Mouse (Mus musculus) CH12.LX (cell line): Measurements from ENCODE around the gene Dscam. TPM values are rescaled to one million over a fixed set of nuclear protein-coding genes. Genes with fewer than 3 reads are reported as not detected.

Source experiments
- DNase-seq: peaks from one replicate; pipeline ENCODE4 v3.0.0-alpha.2; 2013; ENCODE audit errors: extremely low read depth
- H3K27ac ChIP-seq: 2 replicates; pipeline ENCODE4 v1.5.1; 2012; ENCODE audit warnings: low read depth, mild to moderate bottlenecking, control low read depth, moderate library complexity; ENCODE audit not compliant: insufficient read depth
- H3K27me3 ChIP-seq: replicated peaks from 2 replicates; pipeline ENCODE3; 2012; ENCODE audit warnings: inconsistent platforms
- H3K36me3 ChIP-seq, 2 experiments: replicated peaks in 1 of 2; 2 replicates each; pipeline versions ENCODE3 to v1.6.1; 2012; ENCODE audit warnings: inconsistent platforms in 1 of 2, low read length in 1 of 2, mild to moderate bottlenecking in 1 of 2, mixed read lengths in 1 of 2, moderate library complexity in 1 of 2; ENCODE audit not compliant: control insufficient read depth in 1 of 2, insufficient read depth in 1 of 2
- H3K4me1 ChIP-seq, 2 experiments: 2 replicates each; pipeline ENCODE4 v1.6.1; 2012; ENCODE audit warnings: inconsistent platforms in 1 of 2, moderate library complexity in 1 of 2; ENCODE audit not compliant: insufficient read depth in 2 of 2, control insufficient read depth in 1 of 2
- H3K4me2 ChIP-seq: 2 replicates; pipeline ENCODE4 v1.6.1; 2012; ENCODE audit warnings: low read depth, mild to moderate bottlenecking, control low read depth; ENCODE audit not compliant: poor library complexity, insufficient read depth, severe bottlenecking
- H3K4me3 ChIP-seq, 3 experiments: fragments of 150-350 bp in 1 of 3; sonication (generic) in 1 of 3; replicated peaks in 1 of 3; 2 replicates each; pipeline versions ENCODE3 to v1.5.1; 2011 to 2012; ENCODE audit warnings: low read depth in 2 of 3, low read length in 2 of 3, mild to moderate bottlenecking in 2 of 3, moderate library complexity in 2 of 3, control low read depth in 1 of 3, improper control_type of control experiment in 1 of 3, inconsistent platforms in 1 of 3, mixed read lengths in 1 of 3; ENCODE audit not compliant: poor library complexity in 1 of 3
- H3K79me2 ChIP-seq: replicated peaks from 2 replicates; pipeline ENCODE4 v1.6.1; 2012; ENCODE audit warnings: mild to moderate bottlenecking, moderate library complexity; ENCODE audit not compliant: control insufficient read depth, poor library complexity, insufficient read depth, severe bottlenecking; ENCODE audit errors: extremely low read depth
- H3K9ac ChIP-seq: 2 replicates; pipeline ENCODE4 v1.6.1; 2012; ENCODE audit warnings: low read depth, mild to moderate bottlenecking, control low read depth, moderate library complexity; ENCODE audit not compliant: insufficient read depth
- H3K9me3 ChIP-seq: replicated peaks from 2 replicates; pipeline ENCODE3; 2012; ENCODE audit warnings: low read length, inconsistent platforms, mixed read lengths
- CHD2 ChIP-seq: IDR thresholded peaks from 2 replicates; pipeline ENCODE4 v1.6.1; 2011; ENCODE audit warnings: low read length, improper control_type of control experiment
- CTCF ChIP-seq, 2 experiments: IDR thresholded peaks in 1 of 2; conservative IDR thresholded peaks in 1 of 2; 2 replicates each; pipeline ENCODE4 v1.5.1; 2011 to 2012; ENCODE audit warnings: low read depth in 2 of 2, low read length in 2 of 2, improper control_type of control experiment in 1 of 2, inconsistent platforms in 1 of 2, mild to moderate bottlenecking in 1 of 2, moderate library complexity in 1 of 2
- ELF1 ChIP-seq: IDR thresholded peaks from 2 replicates; pipeline ENCODE4 v1.6.1; 2014; ENCODE audit warnings: low read depth, mild to moderate bottlenecking, inconsistent platforms, low read length, improper control_type of control experiment
- ETS1 ChIP-seq: conservative IDR thresholded peaks from 2 replicates; pipeline ENCODE4 v1.6.1; 2012; ENCODE audit warnings: low read depth, mild to moderate bottlenecking, inconsistent platforms, low read length, improper control_type of control experiment, moderate library complexity
- HCFC1 ChIP-seq: IDR thresholded peaks from 2 replicates; pipeline ENCODE4 v1.6.1; 2012; ENCODE audit warnings: low read depth, mild to moderate bottlenecking, inconsistent platforms, low read length, improper control_type of control experiment
- JUN ChIP-seq: IDR thresholded peaks from 2 replicates; pipeline ENCODE4 v1.6.1; 2011; ENCODE audit warnings: low read depth, mild to moderate bottlenecking, low read length, improper control_type of control experiment, moderate library complexity; ENCODE audit not compliant: insufficient read depth
- JUND ChIP-seq: conservative IDR thresholded peaks from 2 replicates; pipeline ENCODE4 v1.6.1; 2011; ENCODE audit warnings: low read depth, low read length, improper control_type of control experiment
- MAX ChIP-seq: IDR thresholded peaks from 2 replicates; pipeline ENCODE4 v1.6.1; 2011; ENCODE audit warnings: low read length, improper control_type of control experiment
- MAZ ChIP-seq: IDR thresholded peaks from 2 replicates; pipeline ENCODE4 v1.6.1; 2012; ENCODE audit warnings: low read depth, mild to moderate bottlenecking, inconsistent platforms, low read length, improper control_type of control experiment, moderate library complexity
- MEF2A ChIP-seq: IDR thresholded peaks from 2 replicates; pipeline ENCODE4 v1.6.1; 2014; ENCODE audit warnings: low read depth, mild to moderate bottlenecking, inconsistent platforms, low read length, improper control_type of control experiment, borderline replicate concordance
- NRF1 ChIP-seq: IDR thresholded peaks from 2 replicates; pipeline ENCODE4 v1.6.1; 2014; ENCODE audit warnings: low read depth, mild to moderate bottlenecking, inconsistent platforms, low read length, improper control_type of control experiment, moderate library complexity
- RAD21 ChIP-seq: IDR thresholded peaks from 2 replicates; pipeline ENCODE4 v1.6.1; 2011; ENCODE audit warnings: low read depth, mild to moderate bottlenecking, low read length, improper control_type of control experiment, moderate library complexity
- RCOR1 ChIP-seq: conservative IDR thresholded peaks from 2 replicates; pipeline ENCODE4 v1.6.1; 2012; ENCODE audit warnings: low read depth, mild to moderate bottlenecking, inconsistent platforms, low read length, improper control_type of control experiment
- USF1 ChIP-seq: IDR thresholded peaks from 2 replicates; pipeline ENCODE4 v1.6.1; 2014; ENCODE audit warnings: low read depth, mild to moderate bottlenecking, inconsistent platforms, low read length, improper control_type of control experiment
- USF2 ChIP-seq: conservative IDR thresholded peaks from 2 replicates; pipeline ENCODE4 v1.6.1; 2011; ENCODE audit warnings: low read depth, low read length, improper control_type of control experiment
- ZC3H11A ChIP-seq: IDR thresholded peaks from 2 replicates; pipeline ENCODE4 v1.6.1; 2012; ENCODE audit warnings: low read depth, mild to moderate bottlenecking, inconsistent platforms, low read length, improper control_type of control experiment
- ZKSCAN1 ChIP-seq: IDR thresholded peaks from 2 replicates; pipeline ENCODE4 v1.6.1; 2012; ENCODE audit warnings: low read depth, inconsistent platforms, low read length, improper control_type of control experiment, borderline replicate concordance
- ZNF384 ChIP-seq: IDR thresholded peaks from 2 replicates; pipeline ENCODE4 v1.6.1; 2012; ENCODE audit warnings: low read depth, low read length, improper control_type of control experiment, inconsistent platforms
- dilution Hi-C: fragments of 300-500 bp; cut with MboI; formaldehyde crosslinking; loops from 2 replicates; pipeline ENCODE4 v1.14.3; 2020; ENCODE audit warnings: low sequenced_read_pairs; ENCODE audit not compliant: extremely low pct_unique_long_range_greater_than_20kb, extremely low pct_ligation_motif_present
- in situ Hi-C: fragments of 300-500 bp; cut with MboI; formaldehyde crosslinking; loops from 3 replicates; pipeline ENCODE4 v1.14.3; 2019; ENCODE audit warnings: low sequenced_read_pairs, low pct_ligation_motif_present, low pct_unique_long_range_greater_than_20kb, mixed read lengths
- polyA plus RNA-seq: library from polyadenylated mRNA; unstranded; fragments of >175 nt; gene quantifications from 2 replicates; pipeline ENCODE4 v1.2.1, GENCODE M21; 2012; ENCODE audit warnings: low read depth; ENCODE audit not compliant: insufficient read length
- total RNA-seq, 2 experiments: library from RNA; depleted of rRNA; stranded (reverse); fragments of 300-350 nt in 1 of 2; fragments of >200 nt in 1 of 2; gene quantifications; 2 replicates each; pipeline ENCODE4 v1.2.3; 2012 to 2014

The Dscam gene
- total and polyA plus RNA-seq, 3 experiments, result under 0.01 to 0.39 (median 0.12) TPM

- Histone ChIP-seq H3K4me3 (no peak overlapping the region), H3K4me2 (no peak overlapping the region)
- TF ChIP-seq ZNF384 (no peak), NRF1 (no peak), JUND (no peak), ELF1 (no peak), ETS1 (no peak), MAX (no peak), ZC3H11A (no peak), HCFC1 (no peak), MAZ (no peak), MEF2A (no peak), USF2 (no peak), CHD2 (no peak)
- TF ChIP-seq, all 38 proteins: peak for 0
- no peak overlapping the region for H3K9ac ChIP-seq
- no peaks in the 10 kb centered on the region for H3K9me3 ChIP-seq
- H3K27ac ChIP-seq, result no peak overlapping the region
- DNase-seq, result no peak
- H3K36me3 ChIP-seq, result no peaks in the 10 kb centered on the region
- H3K4me1 ChIP-seq, result peaks cover 0 to 16% of the 10 kb centered on the region in 2 experiments; a peak in 2 of 4 replicates
- in situ Hi-C loops, result loop anchor here (25.0 kb wide), 2 partner anchors 566 to 991 kb away; no protein-coding TSS in a partner anchor
- no peaks in the 10 kb centered on the region for H3K79me2 ChIP-seq
- H3K27me3 ChIP-seq, result peaks cover 2% of the 10 kb centered on the region
- dilution Hi-C loops, result no loop called here
Observed at GRCm38 (mm10) chr16:96721241-96721640, 449.3 kb downstream of the Dscam start.

- Histone ChIP-seq H3K9me3 (no peaks in the 10 kb centered on the region), H3K36me3 (no peaks in the 10 kb centered on the region), H3K9ac (no peak overlapping the region), H3K4me3 (no peak overlapping the region), H3K79me2 (no peaks in the 10 kb centered on the region), H3K4me1 (peaks cover 0 to 16% of the 10 kb centered on the region in 2 experiments; a peak in 2 of 4 replicates), H3K4me2 (no peak overlapping the region), H3K27ac (no peak overlapping the region), H3K27me3 (peaks cover 2% of the 10 kb centered on the region)
- no peak for DNase-seq
- TF ChIP-seq ZKSCAN1 (no peak), NRF1 (no peak), RAD21 (no peak), USF2 (no peak), JUN (no peak), CTCF (conservative IDR thresholded peaks at IDR 0.05 in 1 of 2, IDR thresholded peaks at IDR 0.05 in 1 of 2; ENCODE audit: low read depth in 2 of 2, low read length in 2 of 2) (no peak), MAX (no peak), USF1 (no peak), RCOR1 (no peak), CHD2 (no peak)
- dilution Hi-C loops, result no loop called here
- in situ Hi-C loops, result loop anchor here (25.0 kb wide), 2 partner anchors 567 to 992 kb away; no protein-coding TSS in a partner anchor
Observed at GRCm38 (mm10) chr16:96720666-96721065, 449.9 kb downstream of the Dscam start.
